Mouse (Mus musculus): ENCODE measurements around the gene Meis1.

GRCm38 (mm10) chr11:18850772-18851171, 168.0 kb downstream of the Meis1 start:
- TF ChIP-seq CTCF (IDR thresholded peaks at IDR 0.05) (no peak), EP300 (IDR thresholded peaks at IDR 0.05) (no peak)

Measured in lung, postnatal 0 days (tissue).